ENCODE assay signal across 17 mouse cellular contexts in genomic region chr8:83938330-83938729, GRCm38 (mm10). TPM values are rescaled to one million over a fixed set of nuclear protein-coding genes. Genes with fewer than 3 reads are reported as not detected.
DNase-seq lines count a peak whose midpoint lies in the region; ATAC-seq lines count a peak whose summit lies in the region.
"Had no signal": no experiment of that assay in that cellular context is flagged by ENCODE, and none has a peak within 500 bp of the region (broad histone marks: within the 10 kb centered on the region; RNA-seq: fewer than 3 reads in every experiment).

No protein-coding gene starts in this region.

- no peak for ATAC-seq in heart, embryonic 11.5 days (replicated peaks; ENCODE audit: insufficient number of reproducible peaks, low FRiP score, low TSS enrichment)
- peak; percentile 11; the same call in 1 of the 2 replicates for ATAC-seq in midbrain, embryonic 16.5 days
- ATAC-seq in midbrain, embryonic 11.5 days (ENCODE audit: low FRiP score) = no peak
- 0 out of 2 replicates have a peak, but pooled peaks have one; percentile 32 for ATAC-seq in monocyte, adult 5-6 weeks (replicated peaks; ENCODE audit: insufficient number of reproducible peaks, low FRiP score, low TSS enrichment, poor library complexity, severe bottlenecking)
- ATAC-seq: CD4-positive, CD25-positive, alpha-beta regulatory T cell, adult 4 months; forebrain, embryonic 15.5 days; hindbrain, postnatal 0 days had no signal

- no peaks in the 10 kb centered on the region for H3K27me3 ChIP-seq in heart, embryonic 10.5 days (ENCODE audit: insufficient read depth, poor library complexity, severe bottlenecking)
- no peaks in the 10 kb centered on the region for H3K27me3 ChIP-seq in heart, embryonic 11.5 days (ENCODE audit: control insufficient read depth, insufficient read depth, low read length)
- no peaks in the 10 kb centered on the region for H3K27me3 ChIP-seq in midbrain, embryonic 16.5 days (ENCODE audit: control insufficient read depth, insufficient read depth, low read depth, low read length)
- H3K27me3 ChIP-seq in midbrain, embryonic 11.5 days (ENCODE audit: control insufficient read depth, insufficient read depth, low read length) = no peaks in the 10 kb centered on the region
- H3K27me3 ChIP-seq: forebrain, embryonic 15.5 days; heart, embryonic 13.5 days; hindbrain, embryonic 13.5 days had no signal

- H3K4me2 ChIP-seq in heart, embryonic 11.5 days = no peak overlapping the region
- H3K4me2 ChIP-seq in midbrain, embryonic 16.5 days (ENCODE audit: low read length) = no peak overlapping the region
- no peak overlapping the region for H3K4me2 ChIP-seq in midbrain, embryonic 11.5 days
- H3K4me2 ChIP-seq: forebrain, embryonic 15.5 days; heart, embryonic 13.5 days; hindbrain, embryonic 13.5 days had no signal

- peaks cover 68% of the 10 kb centered on the region for H3K36me3 ChIP-seq in heart, embryonic 10.5 days
- H3K36me3 ChIP-seq in heart, embryonic 11.5 days (ENCODE audit: control insufficient read depth, insufficient read depth, low read length) = peaks cover 22% of the 10 kb centered on the region
- peaks cover 57% of the 10 kb centered on the region for H3K36me3 ChIP-seq in midbrain, embryonic 16.5 days (ENCODE audit: control insufficient read depth, insufficient read depth, low read length)
- peaks cover 21% of the 10 kb centered on the region for H3K36me3 ChIP-seq in midbrain, embryonic 11.5 days (ENCODE audit: control insufficient read depth, insufficient read depth, low read length)

- no peaks in the 10 kb centered on the region for H3K9me3 ChIP-seq in heart, embryonic 10.5 days
- H3K9me3 ChIP-seq in heart, embryonic 11.5 days (replicated peaks; ENCODE audit: control insufficient read depth, low read length) = no peaks in the 10 kb centered on the region
- H3K9me3 ChIP-seq in midbrain, embryonic 16.5 days (replicated peaks; ENCODE audit: control insufficient read depth, low read length, poor library complexity, severe bottlenecking) = no peaks in the 10 kb centered on the region
- H3K9me3 ChIP-seq in midbrain, embryonic 11.5 days (ENCODE audit: control insufficient read depth, low read length) = no peaks in the 10 kb centered on the region
- H3K9me3 ChIP-seq: embryonic facial prominence, embryonic 10.5 days; forebrain, embryonic 15.5 days; heart, embryonic 13.5 days; hindbrain, embryonic 13.5 days had no signal

- no peak overlapping the region for H3K27ac ChIP-seq in heart, embryonic 10.5 days
- H3K27ac ChIP-seq in heart, embryonic 11.5 days (ENCODE audit: low read depth, low read length) = no peak overlapping the region
- no peak overlapping the region for H3K27ac ChIP-seq in midbrain, embryonic 16.5 days (ENCODE audit: low read length)
- no peak overlapping the region for H3K27ac ChIP-seq in midbrain, embryonic 11.5 days (ENCODE audit: low read depth, low read length)
- H3K27ac ChIP-seq: embryonic facial prominence, embryonic 10.5 days; forebrain, embryonic 15.5 days; heart, adult 2 months; heart, embryonic 13.5 days; hindbrain, embryonic 13.5 days; hindbrain, postnatal 0 days had no signal

- no peak overlapping the region for H3K9ac ChIP-seq in heart, embryonic 11.5 days (ENCODE audit: low read depth, low read length)
- no peak overlapping the region for H3K9ac ChIP-seq in midbrain, embryonic 16.5 days (ENCODE audit: low read depth, low read length)
- no peak overlapping the region for H3K9ac ChIP-seq in midbrain, embryonic 11.5 days (ENCODE audit: low read length)
- H3K9ac ChIP-seq: forebrain, embryonic 15.5 days; heart, embryonic 13.5 days; hindbrain, embryonic 13.5 days had no signal

- H3K4me1 ChIP-seq in heart, embryonic 10.5 days = peaks cover 10% of the 10 kb centered on the region; the same call in 1 of the 2 replicates
- H3K4me1 ChIP-seq in heart, embryonic 11.5 days (ENCODE audit: control insufficient read depth, insufficient read depth, low read length) = no peaks in the 10 kb centered on the region
- H3K4me1 ChIP-seq in midbrain, embryonic 16.5 days (ENCODE audit: control insufficient read depth, insufficient read depth, low read length) = no peaks in the 10 kb centered on the region
- no peaks in the 10 kb centered on the region for H3K4me1 ChIP-seq in midbrain, embryonic 11.5 days (ENCODE audit: control insufficient read depth, insufficient read depth, low read length)
- H3K4me1 ChIP-seq: embryonic facial prominence, embryonic 10.5 days; forebrain, embryonic 15.5 days; heart, embryonic 13.5 days; hindbrain, embryonic 13.5 days had no signal

- H3K4me3 ChIP-seq in heart, embryonic 10.5 days = no peak overlapping the region
- no peak overlapping the region for H3K4me3 ChIP-seq in heart, embryonic 11.5 days (ENCODE audit: low read depth, low read length)
- H3K4me3 ChIP-seq in midbrain, embryonic 16.5 days (ENCODE audit: low read depth, low read length) = no peak overlapping the region
- H3K4me3 ChIP-seq in midbrain, embryonic 11.5 days (ENCODE audit: low read depth, low read length) = no peak overlapping the region
- H3K4me3 ChIP-seq: embryonic facial prominence, embryonic 10.5 days; erythroblast, embryonic 14.5 days; forebrain, embryonic 15.5 days; heart, adult 2 months; heart, embryonic 13.5 days; hindbrain, embryonic 13.5 days had no signal

- 92% methylated on average over 15 of the region's 15 CpGs for WGBS in heart, embryonic 10.5 days
- 94% methylated on average over 15 of the region's 15 CpGs for WGBS in heart, embryonic 11.5 days (ENCODE audit: insufficient replicate concordance)
- WGBS in midbrain, embryonic 16.5 days = 97% methylated on average over 15 of the region's 15 CpGs
- 89% methylated on average over 15 of the region's 15 CpGs for WGBS in midbrain, embryonic 11.5 days

- DNase-seq in cerebellum, adult 11-12 months = peak; percentile 21
- DNase-seq in cerebellum, adult 18-20 months = no peak
- peak; percentile 68 for DNase-seq in heart, embryonic 10.5 days (ENCODE audit: low spot score)
- no peak for DNase-seq in midbrain, embryonic 11.5 days (ENCODE audit: low spot score, missing footprints)
- DNase-seq: adrenal gland, postnatal 10 days; B cell, adult 2 months had no signal

RNA-seq across cellular contexts. Expression of gene Gm10644, which starts 16.7 kb away (rescaled TPM):
- polyA plus RNA-seq in heart, embryonic 10.5 days (2016; fragmentation: Nextera tagmentation; extraction: Ambion mirVana) = 0.41 and 0.86 TPM in 2 replicates
- polyA plus RNA-seq in heart, embryonic 11.5 days (2014; fragmentation: Nextera tagmentation; extraction: Ambion mirVana) = 0.58 and 0.76 TPM in 2 replicates
- 0.58 and 0.69 TPM in 2 replicates for polyA plus RNA-seq in midbrain, embryonic 16.5 days (2015; fragmentation: Nextera tagmentation; extraction: Ambion mirVana)
- polyA plus RNA-seq in midbrain, embryonic 11.5 days (2014; fragmentation: Nextera tagmentation; extraction: Ambion mirVana) = 0.61 and 0.81 TPM in 2 replicates
- 0.10 to 0.58 TPM in 2 of 3 replicates, not detected in the other for total RNA-seq in monocyte, adult 5-6 weeks (2017)
- polyA plus RNA-seq: erythroblast, embryonic 14.5 days had no signal

RNA-seq across cellular contexts. Expression of gene Asf1b, which starts 17.0 kb away (rescaled TPM):
- polyA plus RNA-seq in heart, embryonic 10.5 days (2016; fragmentation: Nextera tagmentation; extraction: Ambion mirVana) = 71.5 and 80.8 TPM in 2 replicates
- polyA plus RNA-seq in heart, embryonic 11.5 days (2014; fragmentation: Nextera tagmentation; extraction: Ambion mirVana) = 69.4 and 72.2 TPM in 2 replicates
- polyA plus RNA-seq in midbrain, embryonic 16.5 days (2015; fragmentation: Nextera tagmentation; extraction: Ambion mirVana) = 6.1 and 6.7 TPM in 2 replicates
- polyA plus RNA-seq in midbrain, embryonic 11.5 days (2014; fragmentation: Nextera tagmentation; extraction: Ambion mirVana) = 92.5 and 96.5 TPM in 2 replicates
- 3.5 to 4.9 TPM (median 3.6 TPM) in 3 replicates for total RNA-seq in monocyte, adult 5-6 weeks (2017)

RNA-seq across cellular contexts. Expression of gene Prkaca, which starts 34.5 kb away (rescaled TPM):
- 157 and 160 TPM in 2 replicates for polyA plus RNA-seq in heart, embryonic 10.5 days (2016; fragmentation: Nextera tagmentation; extraction: Ambion mirVana)
- polyA plus RNA-seq in heart, embryonic 11.5 days (2014; fragmentation: Nextera tagmentation; extraction: Ambion mirVana) = 136 and 139 TPM in 2 replicates
- polyA plus RNA-seq in midbrain, embryonic 16.5 days (2015; fragmentation: Nextera tagmentation; extraction: Ambion mirVana) = 225 and 231 TPM in 2 replicates
- polyA plus RNA-seq in midbrain, embryonic 11.5 days (2014; fragmentation: Nextera tagmentation; extraction: Ambion mirVana) = 139 and 156 TPM in 2 replicates
- 14.5 to 24.5 TPM (median 18.8 TPM) in 3 replicates for total RNA-seq in monocyte, adult 5-6 weeks (2017)

RNA-seq across cellular contexts. Expression of gene Adgrl1, which starts 38.4 kb away (rescaled TPM):
- polyA plus RNA-seq in heart, embryonic 10.5 days (2016; fragmentation: Nextera tagmentation; extraction: Ambion mirVana) = 8.5 and 12.0 TPM in 2 replicates
- 10.2 and 13.5 TPM in 2 replicates for polyA plus RNA-seq in heart, embryonic 11.5 days (2014; fragmentation: Nextera tagmentation; extraction: Ambion mirVana)
- polyA plus RNA-seq in midbrain, embryonic 16.5 days (2015; fragmentation: Nextera tagmentation; extraction: Ambion mirVana) = 54.8 and 59.8 TPM in 2 replicates
- polyA plus RNA-seq in midbrain, embryonic 11.5 days (2014; fragmentation: Nextera tagmentation; extraction: Ambion mirVana) = 13.7 and 16.4 TPM in 2 replicates
- 0.53 to 4.7 TPM (median 1.5 TPM) in 3 replicates for total RNA-seq in monocyte, adult 5-6 weeks (2017)

RNA-seq across cellular contexts. Expression of gene Samd1, which starts 59.1 kb away (rescaled TPM):
- 5.0 and 10.7 TPM in 2 replicates for polyA plus RNA-seq in heart, embryonic 10.5 days (2016; fragmentation: Nextera tagmentation; extraction: Ambion mirVana)
- 8.1 and 10.1 TPM in 2 replicates for polyA plus RNA-seq in heart, embryonic 11.5 days (2014; fragmentation: Nextera tagmentation; extraction: Ambion mirVana)
- 5.4 and 6.3 TPM in 2 replicates for polyA plus RNA-seq in midbrain, embryonic 16.5 days (2015; fragmentation: Nextera tagmentation; extraction: Ambion mirVana)
- 12.8 and 12.9 TPM in 2 replicates for polyA plus RNA-seq in midbrain, embryonic 11.5 days (2014; fragmentation: Nextera tagmentation; extraction: Ambion mirVana)
- 26.3 to 44.6 TPM (median 35.4 TPM) in 3 replicates for total RNA-seq in monocyte, adult 5-6 weeks (2017)

Comparison
In these comparisons a context has a peak if more than half of its experiments do, and no peak if none do; other contexts are left out.
1. DNase-seq: peak in cerebellum, adult 11-12 months (single experiment) and heart, embryonic 10.5 days (single experiment); none in cerebellum, adult 18-20 months (0 of 2) and midbrain, embryonic 11.5 days (single experiment).
2. ATAC-seq: peak in midbrain, embryonic 16.5 days (single experiment) and monocyte, adult 5-6 weeks (single experiment); none in heart, embryonic 11.5 days (single experiment) and midbrain, embryonic 11.5 days (single experiment).